Mouse (Mus musculus): ENCODE data around the gene Bicral.

DNA sequence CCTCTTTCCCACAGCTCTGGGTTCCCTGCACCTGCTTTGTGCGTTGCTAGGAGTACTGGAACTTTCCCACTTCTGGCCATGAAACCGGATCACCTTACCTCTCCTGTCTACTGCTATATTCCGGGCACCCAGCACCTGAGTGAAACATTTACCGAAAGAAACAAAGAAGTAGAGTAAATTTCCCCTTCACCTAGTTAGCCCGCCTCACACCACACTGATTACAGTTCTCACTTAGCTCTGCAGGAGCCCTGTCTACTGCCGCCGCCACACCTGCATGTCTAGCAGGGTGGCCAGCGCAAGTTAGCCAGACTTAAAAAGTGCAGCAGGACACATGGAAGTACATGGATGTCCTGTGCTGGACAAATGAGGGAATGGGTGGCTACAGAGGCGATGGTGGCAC lies 24.8 kb upstream of the Bicral start:
- TF ChIP-seq USF1 (IDR thresholded peaks at IDR 0.05; ENCODE audit: low read depth, low read length): no peak
- TF ChIP-seq CTCF (conservative IDR thresholded peaks at IDR 0.05 in 1 of 2, IDR thresholded peaks at IDR 0.05 in 1 of 2; ENCODE audit: low read depth in 2 of 2, low read length in 2 of 2): no peak
- TF ChIP-seq POLR2A (IDR thresholded peaks at IDR 0.05; ENCODE audit: low read depth, low read length): no peak
- TF ChIP-seq TBP (conservative IDR thresholded peaks at IDR 0.05; ENCODE audit: low read depth, low read length): no peak
- no peak for TF ChIP-seq MXI1 (IDR thresholded peaks at IDR 0.05; ENCODE audit: low read depth, low read length)
- no peak for TF ChIP-seq MEF2A (IDR thresholded peaks at IDR 0.05; ENCODE audit: borderline replicate concordance, low read depth, low read length)
- TF ChIP-seq SMC3 (IDR thresholded peaks at IDR 0.05; ENCODE audit: low read depth, low read length): no peak
- no peak for TF ChIP-seq TCF12 (IDR thresholded peaks at IDR 0.05; ENCODE audit: low read depth, low read length)
- no peak for TF ChIP-seq MAX (IDR thresholded peaks at IDR 0.05; ENCODE audit: low read length)
- TF ChIP-seq CHD2 (IDR thresholded peaks at IDR 0.05; ENCODE audit: low read length): no peak
- no peak for TF ChIP-seq KAT2A (IDR thresholded peaks at IDR 0.05; ENCODE audit: insufficient replicate concordance, low read length)
- TF ChIP-seq ETS1 (conservative IDR thresholded peaks at IDR 0.05; ENCODE audit: low read depth, low read length): no peak
- TF ChIP-seq MAFK (IDR thresholded peaks at IDR 0.05; ENCODE audit: insufficient replicate concordance, low read length): no peak
- TF ChIP-seq RCOR1 (conservative IDR thresholded peaks at IDR 0.05; ENCODE audit: low read depth, low read length): no peak
